Mouse (Mus musculus): ENCODE results near the gene Tpo.

DNA sequence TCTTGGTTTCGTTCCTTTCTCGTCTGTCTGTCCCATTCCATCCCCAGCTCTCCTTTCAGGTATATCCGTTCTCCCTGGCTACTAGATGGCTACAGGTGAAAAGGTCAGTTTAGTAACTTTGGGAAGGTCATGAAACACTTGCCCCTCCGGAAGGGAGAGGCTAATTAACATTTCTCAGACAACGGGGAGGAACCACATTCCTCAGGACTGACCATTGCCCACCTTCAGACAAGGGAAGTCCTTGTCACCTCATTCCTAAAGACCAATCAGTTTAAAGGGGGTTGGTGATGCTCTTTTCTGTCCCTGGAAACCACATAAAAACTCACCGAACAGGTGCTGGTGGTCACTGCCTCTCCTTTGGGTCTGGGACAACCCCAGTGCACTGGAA, 70.3 kb downstream of the Tpo start:
- TF ChIP-seq POLR2A (IDR thresholded peaks at IDR 0.05; ENCODE audit: control insufficient read depth in 1 of 2, insufficient read depth in 1 of 2, low read depth in 1 of 2, low read length in 2 of 2, poor library complexity in 1 of 2) (no peak), EP300 (IDR thresholded peaks at IDR 0.05; ENCODE audit: low read depth in 1 of 2, low read length in 2 of 2) (no peak), ZNF384 (IDR thresholded peaks at IDR 0.05; ENCODE audit: low read depth, low read length) (no peak), CTCF (IDR thresholded peaks at IDR 0.05 in 2 of 3, conservative IDR thresholded peaks at IDR 0.05 in 1 of 3; ENCODE audit: control insufficient read depth in 1 of 3, insufficient read depth in 1 of 3, low read depth in 2 of 3, low read length in 3 of 3, poor library complexity in 1 of 3, severe bottlenecking in 1 of 3) (no peak), USF2 (IDR thresholded peaks at IDR 0.05; ENCODE audit: borderline replicate concordance in 1 of 2, insufficient read depth in 1 of 2, low read depth in 1 of 2, low read length in 2 of 2) (no peak), KAT2A (conservative IDR thresholded peaks at IDR 0.05; ENCODE audit: low read depth, low read length) (no peak)
